12 mouse cellular contexts compared by ENCODE assay signal in genomic region chr4:46729306-46730042, GRCm38 (mm10).
DNase-seq lines count a peak whose midpoint lies in the region; ATAC-seq lines count a peak whose summit lies in the region.
"Had no signal": no experiment of that assay in that cellular context is flagged by ENCODE, and none has a peak within 500 bp of the region (broad histone marks: within the 10 kb centered on the region; RNA-seq: fewer than 3 reads in every experiment).

No protein-coding gene starts in this region.

- H3K36me3 ChIP-seq in forebrain, embryonic 16.5 days (ENCODE audit: control insufficient read depth, insufficient read depth): no peaks in the 10 kb centered on the region
- H3K36me3 ChIP-seq in midbrain, embryonic 16.5 days (ENCODE audit: control insufficient read depth, insufficient read depth, low read length): no peaks in the 10 kb centered on the region; the same call in 1 of the 2 replicates

- 49% methylated on average over 9 of the region's 9 CpGs for WGBS in forebrain, embryonic 16.5 days
- WGBS in midbrain, embryonic 16.5 days: 37% methylated on average over 9 of the region's 9 CpGs

- H3K4me1 ChIP-seq in forebrain, embryonic 16.5 days (replicated peaks; ENCODE audit: control insufficient read depth, insufficient read depth, low read length): peaks cover 15% of the 10 kb centered on the region
- peaks cover 35% of the 10 kb centered on the region for H3K4me1 ChIP-seq in midbrain, embryonic 16.5 days (ENCODE audit: control insufficient read depth, insufficient read depth, low read length)

- no peak overlapping the region for H3K9ac ChIP-seq in forebrain, embryonic 16.5 days (replicated peaks; ENCODE audit: low read depth, low read length)
- H3K9ac ChIP-seq in midbrain, embryonic 16.5 days (ENCODE audit: low read depth, low read length): no peak overlapping the region

- no peaks in the 10 kb centered on the region for H3K9me3 ChIP-seq in forebrain, embryonic 16.5 days (ENCODE audit: control insufficient read depth, low read length)
- H3K9me3 ChIP-seq in midbrain, embryonic 16.5 days (replicated peaks; ENCODE audit: control insufficient read depth, low read length, poor library complexity, severe bottlenecking): no peaks in the 10 kb centered on the region
- H3K9me3 ChIP-seq: megakaryocyte, embryonic 14.5 days had no signal

- ATAC-seq in forebrain, embryonic 16.5 days: peak; percentile 55
- ATAC-seq in midbrain, embryonic 16.5 days: peak; percentile 63
- no peak for ATAC-seq in megakaryocyte, adult 5-6 weeks (ENCODE audit: poor library complexity, severe bottlenecking)
- ATAC-seq in erythroid progenitor cell, adult 5-6 weeks (replicated peaks; ENCODE audit: low FRiP score, poor library complexity, severe bottlenecking): no peak

- no peaks in the 10 kb centered on the region for H3K27me3 ChIP-seq in forebrain, embryonic 16.5 days (replicated peaks; ENCODE audit: control insufficient read depth, insufficient read depth, low read length)
- no peaks in the 10 kb centered on the region for H3K27me3 ChIP-seq in midbrain, embryonic 16.5 days (ENCODE audit: control insufficient read depth, insufficient read depth, low read depth, low read length)

- no peak overlapping the region for H3K4me3 ChIP-seq in forebrain, embryonic 16.5 days (replicated peaks; ENCODE audit: low read length)
- no peak overlapping the region for H3K4me3 ChIP-seq in midbrain, embryonic 16.5 days (ENCODE audit: low read depth, low read length)
- H3K4me3 ChIP-seq: megakaryocyte, embryonic 14.5 days had no signal

- no peak overlapping the region for H3K27ac ChIP-seq in forebrain, embryonic 16.5 days (ENCODE audit: low read length)
- peak overlapping the region; percentile 72 for H3K27ac ChIP-seq in midbrain, embryonic 16.5 days (ENCODE audit: low read length)

- DNase-seq in cerebellum, adult 9-11 months: peak; percentile 34
- DNase-seq in cerebellum, adult 11-12 months: no peak
- DNase-seq in layer of hippocampus, adult 9-11 months: peak; percentile 34
- DNase-seq in layer of hippocampus, postnatal 10 days (ENCODE audit: low spot score in 2 of 2): no peak
- DNase-seq: adrenal gland, adult 2 months; kidney, adult 8-10 months; lung, adult 2 months had no signal

- H3K4me2 ChIP-seq in forebrain, embryonic 16.5 days (ENCODE audit: low read length): no peak overlapping the region
- H3K4me2 ChIP-seq in midbrain, embryonic 16.5 days (ENCODE audit: low read length): no peak overlapping the region

Comparison
In these comparisons a context has a peak if more than half of its experiments do, and no peak if none do; other contexts are left out.
1. DNase-seq: peak in cerebellum, adult 9-11 months (single experiment) and layer of hippocampus, adult 9-11 months (single experiment); none in cerebellum, adult 11-12 months (single experiment) and layer of hippocampus, postnatal 10 days (0 of 2).
2. ATAC-seq: peak in forebrain, embryonic 16.5 days (single experiment) and midbrain, embryonic 16.5 days (single experiment); none in megakaryocyte, adult 5-6 weeks (single experiment) and erythroid progenitor cell, adult 5-6 weeks (single experiment).